Mouse (Mus musculus) layer of hippocampus, postnatal 14 days (tissue): ENCODE measurements around the gene Khdrbs1. TPM values are rescaled to one million over a fixed set of nuclear protein-coding genes. Genes with fewer than 3 reads are reported as not detected.
"Not testable (repeated sequence)": the region's sequence is repeated elsewhere in the genome, so short reads cannot be mapped to it uniquely, and the experiment has no call there.

Experiments used
- DNase-seq, 2 experiments: peaks; one replicate each; pipeline ENCODE4 v3.0.0; 2021 to 2022; ENCODE audit warnings: low spot score in 2 of 2, mixed read lengths in 1 of 2
- total RNA-seq, 2 experiments: library from RNA; stranded (reverse); gene quantifications; 2 replicates each; pipeline ENCODE4 v1.2.3; 2021

Khdrbs1 gene
- total RNA-seq, 2 experiments from 2014 or later: 83.3 to 85.6 TPM

DNA sequence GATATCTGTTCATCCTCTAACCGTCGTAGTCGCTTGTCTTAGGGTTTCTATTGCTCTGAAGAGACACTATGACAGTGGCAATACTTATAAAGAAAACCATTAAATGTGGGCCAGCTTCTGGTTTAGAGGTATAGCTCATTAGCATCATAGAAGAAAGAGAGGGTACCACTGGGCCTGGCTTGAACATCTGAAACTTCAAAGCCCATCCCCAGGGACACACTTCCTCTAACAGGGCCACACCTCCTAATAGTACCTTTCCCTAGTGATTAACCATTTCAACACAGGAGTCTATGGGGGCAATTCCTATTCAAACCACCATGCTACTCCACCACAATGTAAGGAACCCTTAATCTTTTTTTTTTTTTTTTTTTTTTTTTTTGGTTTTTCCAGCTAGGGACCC is 4.5 kb upstream of the Khdrbs1 start:
- no peak for DNase-seq

GRCm38 (mm10) chr4:129746106-129746505 is 4.0 kb upstream of the Khdrbs1 start:
- DNase-seq: no peak

GRCm38 (mm10) chr4:129743494-129743893 is 1.4 kb upstream of the Khdrbs1 start:
- no peak for DNase-seq

DNA sequence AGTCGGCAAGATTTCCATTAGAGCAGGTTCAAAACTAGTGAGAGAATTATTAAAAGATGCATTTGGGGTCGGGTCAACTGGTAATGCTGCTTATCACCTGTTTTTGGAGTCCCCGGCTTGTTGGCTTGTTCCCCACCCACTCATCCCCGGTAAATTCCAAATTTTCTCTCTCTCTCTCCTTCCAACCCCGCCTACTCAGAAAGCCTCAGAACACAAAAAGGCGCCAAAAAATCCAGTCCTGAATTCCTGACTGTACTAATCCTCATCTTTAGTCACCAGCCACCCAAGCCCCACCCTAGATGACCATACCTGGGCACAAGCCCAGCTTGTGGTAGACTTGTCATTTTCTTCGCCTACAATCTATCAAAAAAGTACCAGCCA is 897 bp upstream of the Khdrbs1 start:
- DNase-seq: peak in 1 of 2 experiments; percentile 35

- no peak for DNase-seq
These were observed 200 bp downstream of the Khdrbs1 start for GRCm38 (mm10) chr4:129741974-129742231.

GRCm38 (mm10) chr4:129741251-129741973 is 691 bp downstream of the Khdrbs1 start:
- DNase-seq: peak; percentile 30 to 43

GRCm38 (mm10) chr4:129739111-129739645 is 2.9 kb downstream of the Khdrbs1 start:
- no peak for DNase-seq

- no peak for DNase-seq
These were observed 5.9 kb downstream of the Khdrbs1 start for GRCm38 (mm10) chr4:129736173-129736572.

DNA sequence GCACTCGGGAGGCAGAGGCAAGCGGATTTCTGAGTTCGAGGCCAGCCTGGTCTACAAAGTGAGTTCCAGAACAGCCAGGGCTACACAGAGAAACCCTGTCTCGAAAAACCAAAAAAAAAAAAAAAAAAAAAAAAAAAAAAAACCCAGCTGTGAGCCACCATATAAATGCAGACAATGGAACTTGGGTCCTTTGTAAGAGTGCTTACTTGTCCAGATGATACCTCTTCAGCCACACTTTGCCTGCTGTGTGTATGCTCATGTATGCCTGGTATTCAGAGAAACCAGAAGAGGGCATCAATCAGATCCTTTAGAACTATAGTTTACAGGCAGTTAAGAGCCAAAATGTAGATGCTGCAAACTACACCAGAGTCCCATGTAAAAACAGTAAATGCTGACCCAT is 6.6 kb downstream of the Khdrbs1 start:
- DNase-seq: not testable (repeated sequence)

DNA sequence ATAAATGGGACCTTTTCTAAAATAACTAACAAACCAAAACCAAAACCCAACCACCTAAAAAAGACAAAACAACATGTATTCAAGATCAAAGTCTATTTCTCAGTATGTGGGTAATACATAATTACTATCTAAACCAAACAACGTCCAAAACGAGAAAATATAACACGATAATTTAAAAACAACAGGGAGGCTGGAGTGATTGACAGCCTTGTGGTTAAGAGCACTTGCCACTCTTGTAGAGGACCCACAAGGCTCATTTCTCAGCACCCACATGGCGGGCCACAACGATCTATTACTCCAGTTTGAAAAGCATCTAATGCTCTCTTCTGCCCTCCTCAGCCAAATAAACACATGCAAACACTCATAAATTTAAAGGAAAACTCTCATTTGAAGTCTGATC is 10.7 kb downstream of the Khdrbs1 start:
- no peak for DNase-seq

- no peak for DNase-seq
These were observed 25.8 kb downstream of the Khdrbs1 start for GRCm38 (mm10) chr4:129716310-129716709.

DNA sequence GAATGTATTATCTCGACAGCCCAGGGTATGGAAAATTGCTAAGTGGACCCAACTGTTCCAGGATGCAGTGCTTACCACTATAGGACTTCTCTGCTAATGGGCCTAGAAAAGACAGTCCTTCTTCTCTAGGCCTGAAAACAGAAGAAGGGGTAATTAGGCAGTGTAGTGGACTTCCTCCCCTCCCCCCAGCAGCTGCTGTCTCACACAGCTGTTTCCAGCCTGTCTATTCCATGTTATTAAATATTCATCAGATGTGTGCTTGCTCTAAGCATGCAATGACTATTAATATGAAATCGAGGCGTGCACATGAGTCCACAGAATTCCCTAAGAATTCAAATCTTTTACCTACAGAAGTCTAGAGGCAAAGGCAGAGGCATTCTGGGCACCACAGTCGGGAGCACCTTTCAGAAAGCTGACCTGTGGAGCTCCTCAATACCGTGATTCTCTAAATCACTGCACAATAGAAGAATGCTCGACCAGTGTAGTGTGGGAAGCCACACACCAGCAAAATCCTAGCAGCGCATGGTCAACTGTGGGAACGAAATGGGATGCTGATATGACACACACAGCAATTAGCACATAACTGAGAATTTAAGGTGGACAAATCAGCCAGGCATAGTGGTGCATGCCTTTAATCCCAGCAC is 32.5 kb downstream of the Khdrbs1 start:
- no peak for DNase-seq

DNA sequence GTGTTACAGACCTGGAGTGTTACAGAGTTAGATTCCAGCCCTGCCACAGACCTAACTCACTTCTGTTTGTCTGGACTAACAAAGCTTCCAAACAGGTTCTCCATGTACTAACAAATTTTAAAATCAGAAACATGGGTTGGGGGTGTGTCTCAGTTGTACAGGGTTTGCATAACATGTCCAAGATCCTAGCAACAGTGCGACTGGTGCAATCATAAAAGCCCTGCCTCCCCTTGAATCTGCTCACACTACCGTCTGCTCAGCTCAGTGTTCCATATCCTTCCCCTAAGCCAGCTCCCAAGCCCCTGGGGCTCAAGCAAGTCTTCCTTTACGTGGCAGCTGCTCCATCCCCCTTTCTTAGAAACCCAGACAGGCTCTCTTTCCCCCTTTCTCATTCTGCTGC is 35.4 kb downstream of the Khdrbs1 start:
- DNase-seq: peak in 1 of 2 experiments; percentile 55

- peak; percentile 68 to 78 for DNase-seq
These were observed 39.6 kb downstream of the Khdrbs1 start for GRCm38 (mm10) chr4:129702454-129702853.

DNA sequence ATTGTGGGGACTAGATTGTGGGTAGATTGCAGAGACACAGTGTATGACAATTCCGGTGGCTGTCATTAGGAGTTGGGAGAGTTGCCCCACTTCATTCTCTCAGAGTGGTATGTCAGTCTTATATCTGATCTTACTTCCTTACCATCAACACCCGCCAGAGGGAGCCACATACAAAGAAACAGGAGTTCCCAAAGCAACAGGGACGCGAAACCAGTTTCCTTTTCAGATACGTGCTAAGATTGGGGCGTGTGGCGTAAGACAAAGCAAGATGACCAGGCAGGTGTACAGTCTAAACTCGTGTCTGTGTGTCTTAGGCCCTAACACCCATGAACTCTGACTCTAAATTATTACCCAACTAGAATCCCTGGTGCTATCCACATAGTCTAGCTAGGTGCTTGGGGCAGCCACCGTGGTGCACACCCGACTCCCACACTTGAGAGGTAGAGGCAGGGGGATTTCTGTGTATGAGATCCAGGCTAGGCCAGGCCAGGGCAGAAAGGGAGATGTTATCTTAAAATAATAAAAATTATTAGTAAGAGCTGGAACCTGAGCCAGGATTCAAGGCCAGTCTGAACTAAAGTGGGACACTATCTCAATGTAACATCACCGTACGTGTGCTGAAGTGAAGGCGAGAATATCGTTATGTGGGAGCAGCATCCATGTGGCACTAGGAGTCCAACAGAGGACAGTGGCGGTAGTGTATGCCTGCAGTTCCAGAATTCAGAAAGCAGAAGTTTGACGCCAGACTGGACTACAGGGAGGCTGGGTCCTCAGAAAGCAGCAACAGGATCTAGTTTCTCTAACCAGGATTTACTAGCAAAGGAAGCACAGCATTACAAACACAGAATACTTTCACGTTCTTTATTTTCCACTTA is 40.4 kb downstream of the Khdrbs1 start:
- DNase-seq: peak; percentile 83 to 93

GRCm38 (mm10) chr4:129700661-129701060 is 41.4 kb downstream of the Khdrbs1 start:
- DNase-seq: not testable (repeated sequence)

- DNase-seq: no peak
These were observed 41.9 kb downstream of the Khdrbs1 start for GRCm38 (mm10) chr4:129700216-129700615.

- no peak for DNase-seq
These were observed 44.9 kb downstream of the Khdrbs1 start for GRCm38 (mm10) chr4:129697191-129697590.

DNA sequence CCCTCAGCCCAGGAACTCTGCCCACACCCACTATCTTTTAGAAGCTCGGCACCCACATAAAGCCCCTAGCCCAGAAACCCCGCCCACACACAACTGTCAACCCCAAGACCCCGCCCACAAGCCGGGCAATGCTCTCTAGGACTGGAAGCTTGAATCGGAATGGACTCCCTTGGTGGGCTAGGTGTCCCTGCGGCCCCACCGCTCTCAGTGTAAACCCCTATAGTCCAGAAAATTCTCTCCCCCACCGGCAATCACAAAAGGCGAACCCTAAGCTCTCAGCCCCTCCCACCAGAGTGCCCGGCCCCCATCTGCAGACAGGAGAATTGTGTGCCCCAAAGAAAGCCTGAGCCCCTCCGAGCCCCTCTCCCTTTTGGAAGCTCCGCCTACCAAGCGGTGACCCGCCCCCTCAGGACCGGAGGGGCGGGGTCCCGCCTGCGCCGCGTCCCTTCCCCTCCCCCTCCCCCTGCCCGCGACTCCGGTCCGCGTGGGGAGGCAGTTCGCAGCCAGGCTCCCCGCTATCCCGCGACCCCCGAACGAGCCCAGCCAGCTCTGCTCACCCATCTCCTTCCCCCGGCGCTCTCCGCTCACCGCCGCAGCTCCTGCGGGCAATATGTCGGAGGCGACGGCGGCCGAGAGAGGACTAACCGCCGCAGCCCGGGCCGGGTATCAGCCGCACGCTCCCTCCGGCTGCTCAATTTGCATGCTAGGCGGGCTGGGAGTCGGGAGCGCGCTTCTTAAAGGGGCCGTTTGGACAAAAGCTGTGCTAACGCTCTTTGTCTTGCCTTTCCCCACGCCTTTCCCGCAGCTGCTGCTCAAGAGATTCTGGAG is 45.7 kb downstream of the Khdrbs1 start, which contains the start of gene Tmem39b:
Tmem39b (minus strand) TSS at position 681 of the 828 bp plus-strand sequence.
- peak; percentile 90 to 94 for DNase-seq

DNA sequence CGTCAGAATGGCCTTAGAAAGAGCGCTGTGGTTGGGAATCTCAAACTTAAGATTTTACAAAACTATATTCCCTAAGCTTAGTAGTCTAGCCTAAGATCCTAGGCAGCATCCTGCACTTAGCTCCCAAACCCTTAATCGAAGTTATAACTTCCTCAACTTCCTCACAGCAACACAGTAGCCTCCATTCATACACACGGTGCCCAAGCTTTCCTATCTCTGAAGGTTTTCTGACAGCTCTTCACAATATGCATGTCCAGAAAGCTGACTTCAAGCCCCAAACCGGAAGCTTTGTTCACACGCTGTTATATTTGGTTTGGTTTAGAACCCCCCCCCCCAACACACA is 46.3 kb downstream of the Khdrbs1 start:
- no peak for DNase-seq

GRCm38 (mm10) chr4:129684531-129684930 is 57.6 kb downstream of the Khdrbs1 start:
- DNase-seq: no peak
